Mouse (Mus musculus): ENCODE results near the gene Gtpbp4. TPM values are rescaled to one million over a fixed set of nuclear protein-coding genes. Genes with fewer than 3 reads are reported as not detected.
"Not testable (repeated sequence)": the region's sequence is repeated elsewhere in the genome, so short reads cannot be mapped to it uniquely, and the experiment has no call there.

Gene Gtpbp4
- polyA plus RNA-seq, 1 experiment, result 11.3 TPM

DNA sequence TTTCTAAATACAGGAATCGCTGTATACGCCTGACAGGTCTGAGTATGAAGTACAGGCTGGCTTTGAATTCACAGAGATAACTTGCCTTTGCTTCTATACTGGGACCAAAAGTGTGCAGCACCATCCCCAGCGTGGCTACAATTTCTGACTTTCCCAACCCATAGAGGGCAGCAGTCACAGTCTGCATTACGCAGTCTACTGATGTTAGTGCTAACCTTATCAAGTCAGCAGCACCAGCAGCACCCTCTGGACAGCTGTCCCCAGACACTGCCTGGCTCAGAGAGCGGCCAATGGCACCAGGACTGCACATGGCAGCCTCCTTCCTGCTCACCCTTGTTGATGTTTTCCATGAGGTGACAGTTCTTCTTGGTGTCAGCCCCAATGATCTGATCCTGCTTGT lies 52.1 kb downstream of the Gtpbp4 start:
- H3K4me1 ChIP-seq (ENCODE audit: control insufficient read depth, insufficient read depth, low read length); DNase-seq; H3K4me3 ChIP-seq (replicated peaks; ENCODE audit: extremely low read depth, low read depth, low read length): not testable (repeated sequence)
- no CpG with 5 or more reads among the region's 5 CpGs for WGBS

DNA sequence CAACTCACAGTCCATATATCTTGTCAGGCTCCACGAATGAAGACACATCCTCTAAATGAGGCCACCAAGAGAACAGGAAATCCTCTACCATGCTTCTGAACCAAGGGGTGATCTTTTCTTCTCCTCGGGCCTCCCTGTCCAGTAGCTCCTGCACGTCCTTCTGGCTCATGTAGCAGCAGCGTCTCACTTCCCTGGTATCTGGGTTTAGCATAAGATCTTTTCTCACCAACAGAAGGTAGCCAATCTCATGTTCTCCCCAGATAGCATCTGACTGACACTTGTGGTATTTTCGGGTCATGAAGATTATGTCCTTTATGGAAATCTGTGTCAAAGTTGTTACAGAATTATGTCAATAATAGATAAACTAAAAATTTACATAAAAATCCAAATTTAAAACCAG lies 54.2 kb downstream of the Gtpbp4 start:
- WGBS, result 21% methylated on average over 1 of the region's 5 CpGs
- H3K4me1 ChIP-seq (ENCODE audit: control insufficient read depth, insufficient read depth, low read length); DNase-seq; H3K4me3 ChIP-seq (replicated peaks; ENCODE audit: extremely low read depth, low read depth, low read length): not testable (repeated sequence)

GRCm38 (mm10) chr13:8941110-8941509 lies 54.8 kb downstream of the Gtpbp4 start:
- 84% methylated on average over 4 of the region's 4 CpGs for WGBS
- H3K4me3 ChIP-seq (replicated peaks; ENCODE audit: extremely low read depth, low read depth, low read length); H3K4me1 ChIP-seq (ENCODE audit: control insufficient read depth, insufficient read depth, low read length); DNase-seq: not testable (repeated sequence)

DNA sequence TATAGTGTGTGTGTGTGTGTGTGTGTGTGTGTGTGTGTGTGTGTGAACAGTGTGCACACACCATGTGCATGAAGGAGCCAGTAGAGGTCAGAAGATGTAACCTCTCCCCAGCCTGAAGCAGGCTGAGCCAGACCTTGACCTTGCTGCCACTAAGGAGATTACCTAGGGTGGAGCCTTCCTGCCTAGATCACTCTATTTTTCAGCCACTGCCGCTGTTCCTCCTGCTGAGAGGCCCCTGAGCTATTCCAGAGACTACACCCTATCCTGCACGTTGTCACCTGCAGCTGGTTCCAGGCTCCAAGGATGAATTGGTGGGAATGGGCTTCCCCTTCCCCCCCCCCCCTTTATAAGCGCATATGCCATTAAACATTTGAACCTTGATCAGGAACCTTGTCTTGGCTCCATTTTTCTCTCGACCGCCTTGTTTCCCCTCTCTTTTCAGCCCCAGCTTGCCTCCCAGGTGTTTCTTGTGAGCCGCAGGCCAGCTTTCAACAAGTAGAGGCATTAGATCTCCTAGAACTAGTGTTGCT lies 58.2 kb downstream of the Gtpbp4 start:
- 82% methylated on average over 6 of the region's 6 CpGs for WGBS
- not testable (repeated sequence) for H3K4me1 ChIP-seq (ENCODE audit: control insufficient read depth, insufficient read depth, low read length); H3K4me3 ChIP-seq (replicated peaks; ENCODE audit: extremely low read depth, low read depth, low read length); DNase-seq

- TF ChIP-seq CTCF (IDR thresholded peaks at IDR 0.05; ENCODE audit: insufficient read depth, low read length) (no peak), POLR2A (IDR thresholded peaks at IDR 0.05; ENCODE audit: borderline replicate concordance, extremely low read depth, low read depth, low read length) (no peak)
- Histone ChIP-seq H3K4me1 (ENCODE audit: control insufficient read depth, insufficient read depth, low read length) (no peaks in the 10 kb centered on the region), H3K4me3 (replicated peaks; ENCODE audit: extremely low read depth, low read depth, low read length) (no peak overlapping the region)
- DNase-seq, result no peak
- 51% methylated on average over 2 of the region's 2 CpGs for WGBS
Measured at GRCm38 (mm10) chr13:8933499-8933898, 62.4 kb downstream of the Gtpbp4 start.

Other genes starting within 250 kb of the Gtpbp4 start
- gene Wdr37, start 124.2 kb downstream of the Gtpbp4 start, polyA plus RNA-seq (2012; rRNA removed), result 13.7 and 22.3 TPM in 2 replicates
- gene Idi1, start 110.6 kb downstream of the Gtpbp4 start, polyA plus RNA-seq (2012; rRNA removed), result 14.0 and 26.8 TPM in 2 replicates
- gene Gm9745, start 47.9 kb downstream of the Gtpbp4 start, polyA plus RNA-seq (2012; rRNA removed), result not detected in 2 replicates
- gene Idi2, start 43.2 kb downstream of the Gtpbp4 start, polyA plus RNA-seq (2012; rRNA removed), result not detected in 2 replicates
- gene Larp4b, start 97.8 kb upstream of the Gtpbp4 start, polyA plus RNA-seq (2012; rRNA removed), result 17.8 and 23.9 TPM in 2 replicates